Mouse (Mus musculus) stomach, embryonic 16.5 days (tissue): ENCODE data around the gene Obsl1. TPM values are rescaled to one million over a fixed set of nuclear protein-coding genes. Genes with fewer than 3 reads are reported as not detected.
A peak's percentile ranks its signal among the peaks of the same experiment; 100 is the strongest.

Experiments
- ATAC-seq: fragments of 200-750 bp; cut with Nextera tagmentation; 2 replicates; pipeline ENCODE4 v1.8.0; 2017; ENCODE audit warnings: moderate number of reproducible peaks, moderate TSS enrichment; ENCODE audit not compliant: insufficient read depth, low FRiP score
- H3K27ac ChIP-seq: fragments of 300-500 bp; sonication (generic); 2 replicates; pipeline ENCODE4 v1.5.1; 2014; ENCODE audit warnings: low read length
- H3K27me3 ChIP-seq: fragments of 300-500 bp; sonication (generic); 2 replicates; pipeline ENCODE4 v1.6.1; 2014; ENCODE audit warnings: low read length, control low read depth, mixed read lengths; ENCODE audit not compliant: control insufficient read depth, insufficient read depth
- H3K36me3 ChIP-seq: fragments of 300-500 bp; sonication (generic); 2 replicates; pipeline ENCODE4 v1.6.1; 2014; ENCODE audit warnings: low read length; ENCODE audit not compliant: control insufficient read depth, insufficient read depth
- H3K4me1 ChIP-seq: fragments of 300-500 bp; sonication (generic); 2 replicates; pipeline ENCODE4 v1.6.1; 2014; ENCODE audit warnings: low read length, control low read depth, mixed read lengths; ENCODE audit not compliant: control insufficient read depth, insufficient read depth
- H3K4me2 ChIP-seq: fragments of 300-500 bp; sonication (generic); 2 replicates; pipeline ENCODE4 v1.6.1; 2014; ENCODE audit warnings: low read depth, low read length, mixed read lengths
- H3K4me3 ChIP-seq: fragments of 300-500 bp; sonication (generic); replicated peaks from 2 replicates; pipeline ENCODE4 v1.5.1; 2014; ENCODE audit warnings: mild to moderate bottlenecking, low read length
- H3K9ac ChIP-seq: fragments of 300-500 bp; sonication (generic); 2 replicates; pipeline ENCODE4 v1.6.1; 2014; ENCODE audit warnings: low read length
- H3K9me3 ChIP-seq: fragments of 300-500 bp; sonication (generic); replicated peaks from 2 replicates; pipeline ENCODE4 v1.6.1; 2016; ENCODE audit warnings: low read length, control low read depth; ENCODE audit not compliant: control insufficient read depth
- WGBS: fragments of 180-500 bp; shearing (Covaris S2); extraction: QIAGEN DNeasy Blood & Tissue Kit; methylation state at CpG from one replicate; pipeline ENCODE4 v1.1.7; 2014; 5-methylcytosine and 5-hydroxymethylcytosine counted together
- polyA plus RNA-seq: library from polyadenylated mRNA; unstranded; fragments of >200 nt; fragmentation: Nextera tagmentation; extraction: Ambion mirVana; gene quantifications from 2 replicates; pipeline ENCODE4 v1.2.1, GENCODE M21; 2015

Obsl1 gene
- polyA plus RNA-seq, 1 experiment from 2014 or later: 44.4 TPM

DNA sequence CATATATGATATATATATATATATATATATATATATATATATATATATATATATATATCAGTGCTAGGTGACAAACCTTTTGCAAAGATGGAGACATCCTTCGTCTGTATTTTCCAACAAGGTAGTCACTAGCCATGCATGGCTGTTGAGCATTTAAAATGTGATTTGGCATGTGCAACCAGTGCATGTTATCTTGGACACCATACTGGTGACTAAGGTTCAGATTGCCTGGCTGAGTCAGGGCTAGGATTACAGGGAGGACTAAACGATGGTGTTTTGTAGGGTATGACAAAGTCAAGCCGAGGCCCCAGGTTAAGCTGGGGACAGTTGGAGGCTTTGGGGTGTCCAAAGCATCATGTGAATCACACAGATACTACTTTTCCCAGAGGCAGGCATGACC is 50.8 kb downstream of the Obsl1 start:
- Histone ChIP-seq H3K36me3 (no peaks in the 10 kb centered on the region), H3K27ac (no peak overlapping the region), H3K4me1 (peaks cover 27% of the 10 kb centered on the region), H3K9ac (no peak overlapping the region), H3K4me2 (no peak overlapping the region), H3K4me3 (no peak overlapping the region), H3K9me3 (no peaks in the 10 kb centered on the region), H3K27me3 (peaks cover 42% of the 10 kb centered on the region)
- 81% methylated on average over 3 of the region's 3 CpGs for WGBS
- ATAC-seq: no peak

DNA sequence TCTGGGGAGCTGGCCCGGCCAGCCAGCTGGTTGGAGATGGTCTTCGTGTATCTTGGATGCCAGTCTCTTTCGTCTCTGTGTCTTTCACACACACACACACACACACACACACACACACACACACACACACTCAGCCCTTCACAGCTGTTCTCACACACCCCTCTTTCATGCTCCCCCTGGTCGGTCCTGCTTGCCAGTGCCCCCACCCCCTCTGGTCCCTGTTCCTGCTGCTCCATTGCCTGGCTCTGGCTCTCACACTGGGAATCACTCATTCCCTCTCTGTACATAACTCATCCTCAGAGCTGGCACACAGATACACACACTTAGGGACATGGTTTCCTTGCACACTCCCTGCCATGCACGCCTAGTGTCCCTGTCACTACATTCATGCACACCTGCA is 54.4 kb downstream of the Obsl1 start:
- Histone ChIP-seq H3K9me3 (no peaks in the 10 kb centered on the region), H3K27me3 (peaks cover 68% of the 10 kb centered on the region), H3K4me2 (no peak overlapping the region), H3K27ac (no peak overlapping the region), H3K36me3 (no peaks in the 10 kb centered on the region), H3K9ac (no peak overlapping the region), H3K4me1 (peaks cover 29% of the 10 kb centered on the region), H3K4me3 (no peak overlapping the region)
- ATAC-seq: no peak
- WGBS: 53% methylated on average over 5 of the region's 5 CpGs

DNA sequence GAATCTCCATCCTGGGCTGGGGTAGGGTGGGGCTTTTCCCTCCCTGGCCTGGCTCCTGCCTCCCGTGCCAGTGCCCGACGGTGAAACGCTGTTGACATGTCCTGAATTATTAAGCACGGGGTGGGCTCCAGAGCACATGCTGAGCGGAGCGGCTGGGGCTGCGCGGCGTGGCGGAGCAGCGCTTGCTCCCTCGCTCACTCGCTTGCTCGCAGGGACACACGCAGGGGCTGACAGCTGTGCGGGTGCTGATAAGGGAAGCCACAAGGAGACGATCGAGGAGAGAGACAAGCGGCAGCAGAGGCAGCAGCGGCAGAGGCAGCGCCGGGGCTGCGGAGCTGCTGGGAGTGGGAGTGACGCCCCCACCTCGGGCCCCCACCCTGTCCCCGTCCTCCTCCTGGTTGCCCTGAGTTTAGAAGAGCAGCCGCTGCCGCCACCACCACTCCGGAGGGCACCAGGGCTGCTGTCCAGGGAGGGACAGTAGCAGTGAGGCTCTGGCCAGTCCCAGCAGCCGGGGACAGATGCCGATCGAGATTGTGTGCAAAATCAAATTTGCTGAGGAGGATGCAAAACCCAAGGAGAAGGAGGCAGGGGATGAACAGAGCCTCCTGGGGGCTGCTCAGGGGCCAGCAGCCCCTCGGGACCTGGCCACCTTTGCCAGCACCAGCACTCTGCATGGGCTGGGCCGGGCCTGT is 55.8 kb downstream of the Obsl1 start, which contains the start of gene Asic4:
Gene Asic4 (plus strand): TSS at position 123 of the 692 bp plus-strand sequence.
- Histone ChIP-seq H3K9ac (peak within 1 kb of the TSS; percentile 54; the same call in 1 of the 2 replicates), H3K27me3 (peaks cover 61% of the 10 kb centered on the region), H3K4me1 (peaks cover 43% of the 10 kb centered on the region), H3K4me3 (peak within 1 kb of the TSS; percentile 31), H3K9me3 (no peaks in the 10 kb centered on the region), H3K4me2 (peak within 1 kb of the TSS; percentile 48), H3K36me3 (no peaks in the 10 kb centered on the region), H3K27ac (no peak within 1 kb of the TSS)
- no peak for ATAC-seq
- WGBS: 1% methylated on average over 35 of the region's 35 CpGs

DNA sequence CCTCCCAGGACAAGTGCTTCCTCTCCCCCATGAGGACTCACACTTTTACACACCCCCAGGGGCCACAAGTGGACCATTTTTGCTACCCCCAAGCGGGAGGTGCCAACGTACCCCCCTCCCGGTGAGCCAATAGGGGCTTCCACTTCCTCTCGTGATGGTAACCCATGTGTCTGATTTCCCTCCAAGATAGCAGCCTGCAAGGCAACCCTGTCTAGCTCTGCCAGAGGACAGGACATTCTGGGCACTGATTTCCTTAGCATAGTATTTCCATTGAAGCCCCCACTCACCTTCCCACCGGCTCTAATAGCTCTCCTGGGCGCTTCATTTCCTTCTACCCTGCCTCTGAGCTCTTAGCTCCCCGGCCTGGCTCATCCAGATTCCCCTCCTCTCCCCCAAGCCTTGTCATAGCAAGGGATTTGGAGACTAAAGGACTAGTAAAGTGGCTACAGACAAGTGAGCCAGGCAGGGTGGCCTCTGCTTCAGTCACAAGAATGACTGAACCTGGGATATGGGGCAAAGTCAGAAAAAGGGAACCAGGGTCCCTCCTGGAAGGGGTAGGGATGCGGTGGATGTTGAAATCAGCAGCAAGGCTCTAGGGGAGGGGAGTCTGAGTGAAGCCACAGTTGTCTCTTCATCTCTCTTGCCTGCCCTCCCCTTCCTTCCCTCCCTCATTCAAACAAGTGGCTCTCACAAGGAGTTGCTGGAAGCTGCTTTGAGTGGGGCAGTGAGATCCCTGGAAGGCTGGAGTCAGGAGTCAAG is 56.7 kb downstream of the Obsl1 start:
- H3K4me3 ChIP-seq: no peak overlapping the region
- ATAC-seq: no peak
- no peak overlapping the region for H3K4me2 ChIP-seq
- H3K27ac ChIP-seq: no peak overlapping the region
- H3K27me3 ChIP-seq: peaks cover 64% of the 10 kb centered on the region
- 16% methylated on average over 8 of the region's 8 CpGs for WGBS
- no peaks in the 10 kb centered on the region for H3K36me3 ChIP-seq
- peaks cover 49% of the 10 kb centered on the region for H3K4me1 ChIP-seq
- H3K9ac ChIP-seq: 0 out of 2 replicates have a peak overlapping the region, but pooled peaks have one; percentile 54
- no peaks in the 10 kb centered on the region for H3K9me3 ChIP-seq

DNA sequence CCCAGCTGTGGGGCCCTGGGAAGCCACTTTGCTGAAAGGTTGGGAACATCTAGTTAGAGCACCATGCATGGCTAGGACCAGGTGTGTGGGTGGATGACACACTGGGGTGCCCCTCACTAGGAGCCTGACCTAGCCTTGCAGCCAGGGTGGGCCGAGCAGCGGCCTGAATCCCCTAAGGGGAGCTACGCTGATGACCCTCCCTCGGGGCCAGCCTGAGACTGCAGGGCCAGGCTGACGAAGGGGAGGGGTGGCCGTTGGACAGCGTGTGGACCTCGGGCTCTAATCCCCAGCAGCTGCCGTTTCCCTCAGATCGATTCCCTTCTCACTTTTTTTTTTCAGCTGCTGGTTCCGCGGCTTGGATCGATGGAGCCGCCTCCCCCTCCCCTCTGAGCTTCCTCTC is 57.3 kb downstream of the Obsl1 start:
- no peak overlapping the region for H3K9ac ChIP-seq
- H3K4me1 ChIP-seq: peaks cover 49% of the 10 kb centered on the region
- H3K4me3 ChIP-seq: no peak overlapping the region
- H3K36me3 ChIP-seq: no peaks in the 10 kb centered on the region
- H3K27me3 ChIP-seq: peaks cover 59% of the 10 kb centered on the region
- H3K4me2 ChIP-seq: no peak overlapping the region
- no peak for ATAC-seq
- WGBS: 6% methylated on average over 14 of the region's 14 CpGs
- H3K9me3 ChIP-seq: no peaks in the 10 kb centered on the region
- H3K27ac ChIP-seq: no peak overlapping the region

DNA sequence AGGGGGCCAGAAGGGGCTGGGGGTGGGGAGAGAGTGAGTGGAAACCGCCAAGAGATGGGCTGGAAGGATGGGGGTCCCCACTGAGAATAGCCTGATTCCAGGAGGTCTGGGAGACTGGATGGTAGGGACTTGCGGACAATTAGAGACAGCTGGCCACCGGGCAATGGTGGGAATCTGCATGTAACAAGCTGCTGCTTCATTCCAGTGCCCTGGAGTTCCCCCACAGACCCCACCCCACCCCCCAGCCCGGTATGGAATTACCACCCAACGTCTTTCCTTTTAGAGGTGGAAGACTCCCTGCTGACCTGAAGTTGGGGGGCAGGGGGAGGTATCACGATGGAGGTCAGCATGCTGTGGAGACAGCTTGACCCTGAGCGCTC is 58.2 kb downstream of the Obsl1 start:
- Histone ChIP-seq H3K4me3 (no peak overlapping the region), H3K27ac (no peak overlapping the region), H3K36me3 (no peaks in the 10 kb centered on the region), H3K27me3 (peaks cover 59% of the 10 kb centered on the region), H3K4me2 (no peak overlapping the region; the same call in 1 of the 2 replicates), H3K9ac (no peak overlapping the region), H3K9me3 (no peaks in the 10 kb centered on the region), H3K4me1 (peaks cover 49% of the 10 kb centered on the region)
- no peak for ATAC-seq
- WGBS: 8% methylated on average over 7 of the region's 7 CpGs

DNA sequence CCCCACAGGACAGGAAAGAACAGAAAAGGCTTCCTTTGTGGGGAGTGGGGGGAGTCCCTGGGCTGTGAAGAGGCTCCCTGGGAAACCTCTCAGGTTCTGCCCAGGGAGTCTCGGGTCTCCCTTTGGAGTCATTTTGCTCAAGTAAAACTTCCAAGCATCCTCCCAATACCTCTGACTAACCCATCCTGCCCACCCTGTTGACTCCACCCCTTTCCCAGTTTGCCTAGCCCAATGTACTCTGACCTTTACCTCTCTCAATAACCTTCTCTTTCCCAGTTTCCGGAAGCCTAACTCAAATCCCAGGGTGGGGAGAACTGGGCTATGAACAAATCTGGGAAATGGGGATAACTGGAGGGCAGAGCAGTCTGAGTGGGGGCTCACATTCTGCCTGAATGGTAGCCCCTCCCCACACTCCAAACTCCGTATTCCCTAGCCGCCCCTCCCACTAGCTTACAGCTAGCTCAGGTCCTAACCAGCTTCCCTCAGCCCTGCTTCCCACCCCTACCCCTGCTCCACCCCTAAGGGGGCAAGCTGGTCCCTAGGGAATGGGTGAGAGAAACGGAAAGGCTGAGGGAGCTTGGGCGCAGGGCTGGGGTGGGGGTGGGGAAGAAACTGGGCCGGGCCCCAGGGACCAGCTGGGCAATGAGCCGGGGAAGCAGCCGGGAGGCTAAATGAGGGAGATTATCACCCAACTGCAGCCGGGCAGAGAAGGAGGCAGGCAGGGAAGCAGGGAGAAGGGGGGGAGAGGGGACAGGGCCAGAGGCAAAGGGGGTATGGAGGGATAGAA is 58.8 kb downstream of the Obsl1 start:
- no peaks in the 10 kb centered on the region for H3K9me3 ChIP-seq
- WGBS: 8% methylated on average over 10 of the region's 10 CpGs
- no peak overlapping the region for H3K4me3 ChIP-seq
- no peak overlapping the region for H3K27ac ChIP-seq
- peak overlapping the region; percentile 28; the same call in 1 of the 2 replicates for H3K9ac ChIP-seq
- no peaks in the 10 kb centered on the region for H3K36me3 ChIP-seq
- H3K4me2 ChIP-seq: peak overlapping the region; percentile 31
- H3K27me3 ChIP-seq: peaks cover 57% of the 10 kb centered on the region
- H3K4me1 ChIP-seq: peaks cover 49% of the 10 kb centered on the region
- no peak for ATAC-seq

DNA sequence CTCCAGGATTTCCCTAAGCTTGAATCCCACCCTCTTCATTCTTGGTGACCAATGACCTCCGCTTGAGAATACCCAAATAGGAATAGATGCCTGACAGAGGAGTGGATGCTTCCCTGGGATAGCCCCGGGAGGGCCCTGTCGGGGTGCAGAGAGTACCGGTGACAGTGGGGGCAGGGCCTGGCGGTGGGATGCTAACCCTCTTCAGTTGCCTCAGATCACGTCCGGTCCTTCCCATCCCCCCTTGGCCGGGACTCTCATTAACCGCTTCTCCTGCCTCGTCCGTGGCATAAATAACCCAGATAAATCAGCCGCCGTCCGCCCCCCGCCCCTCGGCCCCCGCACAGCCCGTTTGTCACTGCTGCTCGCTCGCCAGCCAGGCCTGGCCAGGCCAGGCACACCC is 59.6 kb downstream of the Obsl1 start:
- H3K27ac ChIP-seq: no peak overlapping the region
- H3K9me3 ChIP-seq: no peaks in the 10 kb centered on the region
- peaks cover 49% of the 10 kb centered on the region for H3K4me1 ChIP-seq
- peaks cover 49% of the 10 kb centered on the region for H3K27me3 ChIP-seq
- no peak overlapping the region; the same call in 1 of the 2 replicates for H3K4me3 ChIP-seq
- 11% methylated on average over 20 of the region's 20 CpGs for WGBS
- H3K36me3 ChIP-seq: no peaks in the 10 kb centered on the region
- peak overlapping the region; percentile 52 for H3K9ac ChIP-seq
- ATAC-seq: no peak
- H3K4me2 ChIP-seq: peak overlapping the region; percentile 45; the same call in 1 of the 2 replicates
